Mouse (Mus musculus) hindlimb bud, embryonic 11.5 days (tissue): ENCODE results near the gene Sox30.

ENCODE experiments used
- DNase-seq: peaks from one replicate; pipeline ENCODE4 v3.0.0-alpha.2; 2012; ENCODE audit warnings: low read depth, low spot score; ENCODE audit errors: extremely low spot score

Gene Sox30

GRCm38 (mm10) chr11:46054911-46055895, 75.1 kb downstream of the Sox30 start:
- no peak for DNase-seq

DNA sequence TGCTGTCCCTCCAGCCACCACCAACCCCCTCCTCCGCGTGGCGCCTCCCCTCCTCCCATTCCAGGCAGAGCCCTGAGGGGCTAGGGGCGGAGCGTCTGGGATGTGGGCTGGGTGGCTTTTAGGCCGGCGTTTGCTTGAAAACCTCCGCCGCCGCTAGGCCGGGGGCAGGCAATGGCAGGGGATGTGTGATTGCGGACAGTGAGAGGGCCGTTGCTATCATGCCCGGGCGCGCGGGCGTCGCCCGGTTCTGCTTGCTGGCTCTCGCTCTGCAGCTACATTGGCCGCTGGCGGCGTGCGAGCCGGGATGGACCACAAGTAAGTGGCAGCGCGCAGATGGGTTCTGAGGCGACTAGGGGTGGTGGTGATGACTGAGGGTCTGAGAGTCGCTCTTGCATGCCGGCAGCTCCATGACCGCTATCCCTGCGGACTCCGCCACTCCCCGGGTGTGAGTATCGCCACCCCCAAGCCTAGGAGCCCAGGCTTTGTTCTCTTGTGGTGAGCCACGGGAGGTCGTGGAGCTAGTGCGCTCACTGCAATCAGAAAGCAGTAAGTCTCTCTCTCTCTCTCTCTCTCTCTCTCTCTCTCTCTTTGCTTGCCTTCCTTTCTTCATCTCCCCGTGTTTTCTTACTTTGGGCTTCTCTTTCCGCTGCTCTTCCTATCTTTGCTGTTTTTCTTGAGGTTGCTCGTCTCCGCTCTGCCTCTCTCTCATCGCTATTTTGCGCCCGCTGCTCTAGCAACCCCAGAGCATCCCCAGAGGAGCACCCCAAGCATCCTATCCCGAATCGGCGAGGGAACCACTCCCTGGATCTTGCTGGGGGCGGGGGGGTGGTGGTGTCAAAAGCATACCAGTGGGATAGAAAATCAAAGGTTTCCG, 76.0 kb downstream of the Sox30 start, which contains the start of gene Adam19:
TSS of gene Adam19 (plus strand) at position 97 of the 874 bp plus-strand sequence.
- DNase-seq: no peak

GRCm38 (mm10) chr11:46056770-46057411, 76.8 kb downstream of the Sox30 start:
- DNase-seq: no peak

GRCm38 (mm10) chr11:46058011-46058410, 77.9 kb downstream of the Sox30 start:
- no peak for DNase-seq

DNA sequence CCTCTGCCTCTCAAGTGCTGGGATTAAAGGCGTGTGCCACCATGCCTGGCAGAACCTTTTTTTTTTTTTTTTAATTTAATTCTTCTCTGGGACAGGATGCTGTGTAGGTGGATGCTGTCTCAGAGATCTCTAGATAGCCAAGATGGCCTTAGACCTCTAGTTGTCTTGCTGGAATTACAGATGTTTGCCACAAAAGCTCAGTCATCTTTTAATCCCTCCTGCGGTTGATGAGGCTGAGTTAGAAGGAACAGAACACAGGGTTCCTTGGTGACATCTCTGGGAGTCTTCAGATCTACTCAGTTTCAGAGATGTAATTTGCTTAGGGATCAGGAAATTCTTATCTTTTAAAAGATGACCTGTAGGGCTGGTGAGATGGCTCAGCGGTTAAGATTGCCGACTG, 78.8 kb downstream of the Sox30 start:
- DNase-seq: no peak

DNA sequence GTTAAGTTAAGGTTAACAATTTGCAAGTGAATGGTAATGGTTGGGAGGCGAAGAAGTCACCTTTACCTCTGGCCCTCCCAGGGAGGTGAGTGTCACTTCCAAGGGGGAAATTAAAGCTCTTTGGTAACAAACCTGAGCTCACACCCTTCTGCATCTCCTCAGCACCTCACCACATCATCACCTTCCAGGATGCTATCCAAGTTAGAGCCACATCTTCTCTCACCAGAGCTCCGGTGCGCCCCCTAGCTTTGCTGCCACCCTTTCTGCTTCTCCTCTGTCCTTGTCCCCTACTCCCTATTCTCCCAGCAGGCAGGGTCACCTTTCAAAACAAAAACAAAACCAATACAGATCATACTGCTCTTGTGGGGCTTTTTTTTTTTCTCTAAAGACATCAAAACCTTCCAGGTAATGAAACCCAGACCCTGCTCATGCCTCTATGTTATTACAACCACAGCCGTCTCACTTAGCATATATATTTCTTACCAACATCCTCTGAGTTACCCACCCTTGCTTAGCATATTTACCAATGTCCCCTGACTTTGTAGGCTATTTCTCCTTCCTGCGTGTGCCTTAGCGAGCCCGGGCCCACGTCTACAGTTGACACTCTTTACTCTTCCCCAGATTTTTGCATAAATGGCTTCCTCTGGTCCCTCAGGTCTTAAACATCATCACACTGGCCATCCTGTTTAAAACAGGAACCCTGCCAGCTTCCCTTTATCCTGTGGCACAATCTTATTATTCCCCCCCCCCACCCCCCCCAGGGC, 80.0 kb downstream of the Sox30 start:
- DNase-seq: no peak

GRCm38 (mm10) chr11:46060651-46061020, 80.5 kb downstream of the Sox30 start:
- DNase-seq: no peak

GRCm38 (mm10) chr11:46061776-46062445, 81.8 kb downstream of the Sox30 start:
- no peak for DNase-seq

GRCm38 (mm10) chr11:46062569-46062968, 82.5 kb downstream of the Sox30 start:
- DNase-seq: no peak

- no peak for DNase-seq
Measured at GRCm38 (mm10) chr11:46062993-46063731, 83.1 kb downstream of the Sox30 start.

- DNase-seq: no peak
Measured at GRCm38 (mm10) chr11:46064767-46065166, 84.7 kb downstream of the Sox30 start.

DNA sequence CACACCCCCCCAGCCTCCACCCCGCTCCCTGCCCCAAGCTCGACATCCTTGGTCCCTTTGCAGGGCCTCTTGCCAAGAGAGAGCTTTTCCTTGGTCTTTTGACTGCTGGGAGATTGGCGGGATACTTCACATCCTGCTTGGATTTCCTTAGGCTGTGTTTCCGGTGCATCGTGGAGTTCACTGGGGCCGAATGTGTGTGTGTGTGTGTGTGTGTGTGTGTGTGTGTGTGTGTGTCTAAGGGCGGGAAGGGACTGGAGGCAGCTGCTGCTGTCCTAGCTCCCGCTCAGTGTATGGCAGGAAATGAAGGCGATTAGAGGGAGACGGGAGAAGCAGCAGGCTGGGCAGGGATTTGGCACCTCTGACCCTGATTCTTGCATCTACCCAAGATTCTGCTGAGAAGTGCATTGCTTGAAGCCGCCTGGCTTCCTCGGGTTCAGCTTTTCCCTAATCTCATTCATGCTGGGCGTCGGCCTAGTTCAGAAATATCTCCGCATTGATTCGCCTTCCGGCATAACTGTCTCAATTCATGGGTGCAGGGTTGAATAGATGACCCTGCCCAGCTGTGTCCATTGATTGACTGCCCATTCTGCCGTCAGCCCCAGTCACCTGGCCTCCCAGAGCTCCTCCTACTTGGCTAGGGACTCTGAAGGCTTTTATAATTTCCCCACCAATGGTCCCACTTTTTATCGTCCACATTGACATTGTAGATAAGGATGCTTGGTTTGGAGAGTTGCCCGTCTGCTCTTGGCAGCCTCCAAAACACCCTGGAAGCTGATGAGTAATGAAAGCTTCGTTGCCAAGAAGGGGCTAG, 85.3 kb downstream of the Sox30 start:
- DNase-seq: no peak
